Mouse (Mus musculus) small intestine, adult 2 months (tissue): Measurements from ENCODE around the gene Serac1.

Experiments
- CTCF ChIP-seq: fragments of 200-500 bp; IDR thresholded peaks from 2 replicates; pipeline ENCODE4 v1.5.1; 2012; ENCODE audit warnings: low read depth, mild to moderate bottlenecking, control low read depth, inconsistent platforms, low read length, moderate library complexity, mixed read lengths; ENCODE audit not compliant: insufficient replicate concordance, insufficient read length; ENCODE audit errors: extremely low read depth
- POLR2A ChIP-seq: fragments of 200-500 bp; IDR thresholded peaks from 2 replicates; pipeline ENCODE4 v1.6.1; 2012; ENCODE audit warnings: low read depth, mild to moderate bottlenecking, control low read depth, inconsistent platforms, low read length, moderate library complexity

DNA sequence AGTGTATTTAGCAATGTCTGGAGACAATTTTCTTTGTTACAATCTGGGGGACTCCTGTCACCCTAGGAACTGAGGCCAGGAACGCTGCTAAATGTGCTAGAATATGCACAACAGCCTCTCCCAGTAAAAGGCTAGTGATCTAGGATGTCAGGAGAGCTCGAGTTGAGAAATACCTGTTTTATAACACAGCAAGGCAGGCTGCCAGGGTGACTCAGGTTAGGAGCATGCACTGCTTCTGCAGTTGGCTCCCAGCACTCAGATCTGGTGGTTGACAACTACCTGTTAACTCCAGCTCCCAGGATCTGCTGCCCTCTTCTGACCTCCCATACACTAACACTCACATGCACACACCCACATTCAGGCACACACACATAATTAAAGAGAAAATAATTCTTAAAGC lies 13.5 kb downstream of the Serac1 start:
- TF ChIP-seq CTCF (no peak), POLR2A (no peak)
